Mouse (Mus musculus): ENCODE measurements around the gene Celsr3.
A peak's percentile ranks its signal among the peaks of the same experiment; 100 is the strongest.

Celsr3 gene

GRCm38 (mm10) chr9:108825820-108826699, at the start of gene Celsr3:
Gene Celsr3 (plus strand): TSS chr9:108826320.
- no peak for DNase-seq

- no peak for DNase-seq
Measured at GRCm38 (mm10) chr9:108776614-108777013, 49.5 kb upstream of the Celsr3 start.

- DNase-seq, result no peak
Measured at GRCm38 (mm10) chr9:108777276-108777675, 48.8 kb upstream of the Celsr3 start.

GRCm38 (mm10) chr9:108780959-108781358, 45.2 kb upstream of the Celsr3 start:
- DNase-seq, result no peak

- DNase-seq, result no peak
Measured at GRCm38 (mm10) chr9:108781891-108782290, 44.2 kb upstream of the Celsr3 start.

GRCm38 (mm10) chr9:108782836-108783547, 43.1 kb upstream of the Celsr3 start:
- DNase-seq, result no peak

GRCm38 (mm10) chr9:108783548-108784463, 42.3 kb upstream of the Celsr3 start, which contains the start of gene Ip6k2:
Gene Ip6k2 (plus strand): TSS chr9:108783796.
- peak; percentile 96 to 98 for DNase-seq

GRCm38 (mm10) chr9:108785416-108785815, 40.7 kb upstream of the Celsr3 start:
- DNase-seq, result no peak

GRCm38 (mm10) chr9:108786494-108786893, 39.6 kb upstream of the Celsr3 start:
- peak in 1 of 2 experiments; percentile 44 for DNase-seq

- DNase-seq, result no peak
Measured at GRCm38 (mm10) chr9:108787080-108787479, 39.0 kb upstream of the Celsr3 start.

- no peak for DNase-seq
Measured at GRCm38 (mm10) chr9:108788713-108789112, 37.4 kb upstream of the Celsr3 start.

- DNase-seq, result no peak
Measured at GRCm38 (mm10) chr9:108792307-108792706, 33.8 kb upstream of the Celsr3 start.

- DNase-seq, result no peak
Measured at GRCm38 (mm10) chr9:108792730-108793129, 33.4 kb upstream of the Celsr3 start.

GRCm38 (mm10) chr9:108795281-108795680, 30.8 kb upstream of the Celsr3 start:
- DNase-seq, result no peak

GRCm38 (mm10) chr9:108795762-108796161, 30.4 kb upstream of the Celsr3 start:
- DNase-seq, result peak; percentile 86 to 91

GRCm38 (mm10) chr9:108796351-108796981, 29.7 kb upstream of the Celsr3 start:
- peak; percentile 53 to 73 for DNase-seq

GRCm38 (mm10) chr9:108797477-108797876, 28.6 kb upstream of the Celsr3 start:
- DNase-seq, result no peak

GRCm38 (mm10) chr9:108798508-108799075, 27.5 kb upstream of the Celsr3 start:
- no peak for DNase-seq

- DNase-seq, result no peak
Measured at GRCm38 (mm10) chr9:108799564-108799963, 26.6 kb upstream of the Celsr3 start.

- no peak for DNase-seq
Measured at GRCm38 (mm10) chr9:108805768-108806167, 20.4 kb upstream of the Celsr3 start.

GRCm38 (mm10) chr9:108806379-108806778, 19.7 kb upstream of the Celsr3 start:
- no peak for DNase-seq

- DNase-seq, result no peak
Measured at GRCm38 (mm10) chr9:108806831-108807230, 19.3 kb upstream of the Celsr3 start.
